Mouse (Mus musculus) retina, adult 2 months (tissue): ENCODE measurements around the gene Map3k19.

ENCODE experiments used
- DNase-seq: peaks from one replicate; pipeline ENCODE4 v3.0.0-alpha.2; 2012; ENCODE audit warnings: low read depth, low spot score

The Map3k19 gene

GRCm38 (mm10) chr1:127802916-127803315 is 51.9 kb downstream of the Map3k19 start:
- DNase-seq = no peak

GRCm38 (mm10) chr1:127796752-127797151 is 58.1 kb downstream of the Map3k19 start:
- DNase-seq = no peak

DNA sequence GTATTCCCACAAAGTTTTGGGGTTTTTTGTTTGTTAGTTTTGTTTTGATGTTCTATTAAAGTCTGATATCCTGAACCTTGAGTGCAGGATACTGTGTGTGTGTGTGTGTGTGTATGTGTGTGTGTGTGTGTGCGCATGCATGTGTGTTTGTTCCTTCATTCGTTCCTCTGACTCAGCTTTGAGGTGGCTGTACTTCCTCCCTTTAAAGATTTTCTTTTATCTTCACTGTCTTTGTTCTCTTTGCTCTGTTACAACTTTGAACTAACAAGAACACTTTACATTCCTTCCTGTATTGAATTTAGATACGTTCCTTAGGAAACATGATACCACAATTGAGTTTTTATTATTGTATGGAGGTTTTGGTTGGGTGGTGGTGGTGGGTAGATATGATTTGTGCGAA is 58.5 kb downstream of the Map3k19 start:
- DNase-seq = no peak

DNA sequence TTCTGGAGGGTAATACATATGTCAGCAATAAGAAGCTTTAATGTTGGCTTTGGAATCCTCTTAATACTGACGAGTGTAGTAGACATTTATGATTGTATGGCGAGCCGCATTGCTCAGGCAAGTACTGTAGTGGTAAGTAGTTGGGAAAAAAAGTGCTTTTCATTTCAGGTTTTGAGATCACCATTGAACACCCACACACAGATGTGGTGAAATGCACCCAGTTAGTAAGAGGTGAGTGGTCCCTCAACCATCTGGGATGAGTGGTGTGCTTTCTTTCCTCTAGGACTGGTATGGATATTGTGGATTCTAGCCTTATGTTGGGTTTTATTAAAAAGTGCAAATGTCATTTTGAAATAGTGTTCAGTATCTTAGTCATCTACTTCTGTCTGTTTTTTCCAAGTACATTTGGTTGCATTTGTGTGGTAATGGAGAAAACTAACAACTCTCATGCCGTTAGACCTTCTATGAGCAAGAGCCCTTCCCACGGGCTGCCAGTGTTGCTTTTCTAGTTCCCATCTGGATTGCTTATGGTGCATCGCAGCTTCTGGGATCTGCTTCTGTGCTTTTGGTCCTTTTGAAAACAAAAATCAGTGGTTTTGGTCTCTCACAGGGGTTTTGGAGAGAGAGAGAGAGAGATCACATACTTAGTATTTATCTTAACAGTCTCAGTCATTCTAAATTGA is 59.6 kb downstream of the Map3k19 start:
- no peak for DNase-seq

DNA sequence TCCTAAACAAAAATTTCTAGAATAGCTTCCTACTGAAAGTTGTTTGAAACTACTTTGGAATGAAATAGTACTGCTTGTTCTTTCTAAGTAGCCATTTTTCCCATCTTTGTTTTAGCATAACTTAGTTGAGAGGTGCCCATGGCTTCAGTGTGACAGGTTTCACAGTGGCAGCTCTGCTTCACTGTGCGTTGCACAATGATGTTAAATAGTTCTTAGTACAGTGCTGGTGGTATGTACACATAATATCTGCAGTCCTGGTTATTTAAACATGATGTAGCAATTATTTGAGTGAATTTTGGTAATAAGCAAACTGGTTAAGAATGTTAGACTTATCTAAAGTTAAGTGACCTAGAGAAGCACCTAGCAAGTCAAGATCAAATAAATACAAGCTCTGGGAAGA is 61.4 kb downstream of the Map3k19 start:
- no peak for DNase-seq

DNA sequence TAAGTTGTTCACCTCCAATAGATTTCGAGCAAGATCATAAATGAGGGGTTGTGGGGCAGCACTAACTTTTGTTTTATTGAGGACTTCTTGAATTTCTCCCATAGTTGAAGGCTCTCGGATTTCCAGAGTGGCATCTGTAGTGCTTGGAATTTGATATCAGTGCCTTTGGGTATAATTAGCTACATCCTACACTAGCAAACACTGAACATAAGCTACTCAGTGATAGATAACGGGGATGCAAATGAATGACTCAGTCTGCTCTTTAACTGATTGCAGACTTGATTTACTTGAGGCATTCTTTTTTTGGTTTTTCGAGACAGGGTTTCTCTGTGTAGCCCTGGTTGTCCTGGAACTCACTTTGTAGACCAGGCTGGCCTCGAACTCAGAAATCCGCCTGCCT is 65.9 kb downstream of the Map3k19 start:
- no peak for DNase-seq

DNA sequence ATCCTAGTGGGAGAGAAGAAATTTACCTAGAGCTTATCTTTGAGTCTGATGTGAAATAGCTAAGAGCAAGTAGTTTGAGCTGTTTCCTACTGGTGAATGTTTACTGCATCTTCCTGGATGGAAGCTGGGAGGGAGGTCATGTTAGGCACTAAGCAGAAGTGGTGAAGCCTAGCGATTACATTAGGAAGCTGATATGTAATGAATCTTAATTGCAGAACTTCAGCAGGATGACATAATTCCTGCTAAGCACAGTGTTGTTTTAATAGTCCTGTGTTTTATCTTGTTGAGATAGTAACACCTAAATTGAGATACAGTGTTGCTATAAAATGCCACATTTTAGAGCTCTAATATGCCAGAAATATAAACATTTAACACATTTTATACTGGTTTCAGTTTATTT is 68.9 kb downstream of the Map3k19 start:
- DNase-seq = no peak

GRCm38 (mm10) chr1:127783862-127784261 is 71.0 kb downstream of the Map3k19 start:
- no peak for DNase-seq

GRCm38 (mm10) chr1:127780849-127781248 is 74.0 kb downstream of the Map3k19 start:
- no peak for DNase-seq

DNA sequence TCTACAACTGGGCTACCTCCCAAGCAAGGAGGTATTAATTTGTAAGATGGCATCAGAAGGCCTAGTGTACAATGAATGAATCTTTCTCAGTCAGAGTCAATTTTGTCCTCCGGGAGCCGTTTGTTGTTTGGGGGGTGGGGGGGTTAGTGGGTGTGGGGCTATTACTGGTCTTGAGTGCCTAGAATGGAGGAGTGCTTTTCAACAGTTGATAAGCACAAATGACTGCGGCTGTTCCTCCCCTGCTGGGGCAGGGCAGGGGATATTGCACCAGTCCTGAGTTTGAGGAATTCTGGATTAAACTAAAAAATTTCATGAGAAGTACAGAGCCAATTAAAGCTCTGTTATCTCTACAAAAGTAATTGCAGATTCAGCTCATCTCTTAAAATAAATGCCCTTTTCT is 74.7 kb downstream of the Map3k19 start:
- DNase-seq = no peak

DNA sequence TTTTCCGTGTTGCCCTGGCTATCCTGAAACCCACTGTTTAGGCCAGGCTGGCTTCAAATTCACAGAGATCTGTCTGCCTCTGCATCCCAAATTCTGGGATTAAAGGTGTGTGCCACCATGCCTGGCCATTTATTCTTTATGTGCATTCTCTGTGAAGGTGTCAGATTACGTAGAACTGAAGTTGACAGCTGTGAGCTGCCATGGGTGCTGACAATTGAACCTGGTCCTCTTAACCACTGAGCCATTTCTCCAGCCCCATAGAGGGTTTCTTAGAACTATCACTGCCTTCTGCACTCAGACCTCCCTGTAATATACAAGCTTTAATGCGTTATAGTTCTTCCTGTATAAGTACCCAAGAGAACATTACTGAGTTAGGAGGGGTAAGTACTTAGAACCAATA is 76.2 kb downstream of the Map3k19 start:
- DNase-seq = no peak

DNA sequence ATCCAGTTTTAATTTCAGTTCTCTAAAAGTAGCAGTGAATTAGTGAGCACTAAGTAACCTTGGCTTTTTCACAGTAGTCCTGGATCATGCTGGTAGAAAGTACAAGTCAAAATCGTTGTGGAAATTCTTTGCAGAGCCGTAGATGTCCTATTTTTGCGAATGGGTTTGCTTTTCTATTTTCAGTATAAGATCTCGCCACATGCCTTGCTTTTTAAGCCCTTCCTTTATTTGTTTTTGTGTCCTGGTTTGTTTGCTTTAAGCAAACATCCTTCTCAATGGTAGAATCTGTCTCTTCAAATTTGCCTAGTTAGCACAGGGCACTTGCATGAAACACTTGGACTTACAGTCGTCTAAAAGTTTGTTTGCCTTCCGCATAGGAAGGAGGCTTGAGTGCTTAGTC is 78.6 kb downstream of the Map3k19 start:
- no peak for DNase-seq

- no peak for DNase-seq
Observed at GRCm38 (mm10) chr1:127775206-127775720, 79.6 kb downstream of the Map3k19 start.

DNA sequence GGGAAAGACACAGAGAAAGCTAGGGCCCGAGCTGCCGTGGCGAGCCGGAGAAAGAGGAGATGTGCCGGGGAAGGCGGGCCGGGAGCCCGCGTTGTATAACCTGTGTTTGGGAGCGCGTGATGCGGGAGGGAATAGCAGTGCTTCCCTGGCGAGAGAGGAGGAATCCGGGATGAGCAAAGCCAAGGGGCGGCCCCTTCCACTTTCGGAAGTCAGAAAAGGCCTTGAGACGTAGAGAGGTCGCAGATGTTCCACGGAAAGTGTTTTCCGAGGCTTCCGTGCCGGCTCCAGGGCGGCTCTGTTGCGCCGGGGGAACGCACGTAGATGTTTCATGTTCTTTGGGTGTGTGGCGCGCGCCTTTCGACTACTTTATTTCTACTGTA is 80.3 kb downstream of the Map3k19 start:
- DNase-seq = no peak

GRCm38 (mm10) chr1:127773803-127774500 is 80.9 kb downstream of the Map3k19 start, which contains the start of gene Ccnt2:
TSS of gene Ccnt2 (plus strand) at chr1:127774164.
- DNase-seq = peak; percentile 98

DNA sequence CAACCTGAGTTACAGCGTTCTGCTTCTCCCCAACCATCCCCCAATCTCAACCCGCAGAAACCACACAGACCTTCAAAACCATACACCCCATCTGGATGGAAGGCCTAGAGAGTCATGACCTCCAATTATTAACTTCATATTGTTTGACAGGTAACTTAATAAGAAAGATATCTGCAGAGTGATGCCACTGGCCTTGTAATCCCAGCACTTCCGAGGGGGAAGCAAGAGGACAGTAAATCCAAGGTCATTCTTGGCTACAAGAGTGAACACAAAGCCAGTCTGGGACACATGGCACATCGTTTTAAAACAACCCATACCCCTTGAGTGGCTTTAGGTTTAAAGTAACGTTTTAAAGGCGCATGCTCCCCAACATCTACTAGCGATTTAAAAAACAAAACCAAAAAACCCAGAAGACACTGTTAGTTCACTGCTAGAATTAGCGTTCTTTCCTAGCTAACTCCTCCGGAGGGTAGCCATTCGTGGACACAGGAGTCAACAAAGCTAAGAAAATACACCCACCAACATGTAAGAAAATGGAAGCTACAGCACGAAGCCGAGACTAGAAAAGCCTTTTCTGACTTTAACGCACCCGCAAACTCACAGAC is 81.5 kb downstream of the Map3k19 start:
- no peak for DNase-seq

DNA sequence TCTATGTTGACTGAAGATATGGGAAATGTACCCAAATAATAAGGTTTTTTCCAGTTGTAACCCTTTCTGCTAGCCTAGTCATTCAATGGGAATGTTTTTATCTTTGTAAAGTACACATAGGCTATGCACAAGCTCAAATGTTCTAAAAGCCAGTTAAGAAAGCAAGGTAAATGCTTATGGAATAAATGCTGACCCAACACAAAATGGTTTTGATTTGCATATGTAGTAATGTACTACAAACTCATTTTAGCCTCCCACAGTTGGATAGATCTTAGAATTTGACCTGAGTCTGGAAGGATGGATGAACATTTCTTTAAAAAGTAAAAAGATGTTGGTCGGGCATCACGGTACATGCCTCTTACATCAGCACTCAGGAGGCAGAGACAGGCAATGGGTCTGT is 88.1 kb downstream of the Map3k19 start:
- no peak for DNase-seq

GRCm38 (mm10) chr1:127765468-127765867 is 89.4 kb downstream of the Map3k19 start:
- no peak for DNase-seq
